Mouse (Mus musculus): ENCODE results near the gene Nup62.

GRCm38 (mm10) chr7:44836016-44836404 is 20.1 kb downstream of the Nup62 start:
- no peak for TF ChIP-seq GATA1 (IDR thresholded peaks at IDR 0.05; ENCODE audit: low read length)
- no peak for TF ChIP-seq TAL1 (IDR thresholded peaks at IDR 0.05; ENCODE audit: low read length)
